In genomic region chr1:85746511-85746910, GRCm38 (mm10) we compare ENCODE assay signal across 16 mouse cellular contexts. TPM values are rescaled to one million over a fixed set of nuclear protein-coding genes. Genes with fewer than 3 reads are reported as not detected.
A peak's percentile ranks its signal among the peaks of the same experiment; 100 is the strongest.
DNase-seq lines count a peak whose midpoint lies in the region; ATAC-seq lines count a peak whose summit lies in the region.
"Had no signal": no experiment of that assay in that cellular context is flagged by ENCODE, and none has a peak within 500 bp of the region (broad histone marks: within the 10 kb centered on the region; RNA-seq: fewer than 3 reads in every experiment).

No protein-coding gene starts in this region.

- peak; percentile 54 for ATAC-seq in monocyte, adult 5-6 weeks (replicated peaks; ENCODE audit: insufficient number of reproducible peaks, low FRiP score, low TSS enrichment, poor library complexity, severe bottlenecking)
- no peak for ATAC-seq in erythroblast, adult 5-6 weeks (replicated peaks; ENCODE audit: low FRiP score, poor library complexity, severe bottlenecking)
- ATAC-seq: forebrain, embryonic 13.5 days; forebrain, embryonic 15.5 days; forebrain, postnatal 0 days had no signal

- DNase-seq in adrenal gland, postnatal 14 days: peak; percentile 18
- DNase-seq in adrenal gland, postnatal 36 days: no peak
- DNase-seq in fat pad, adult 2 months (ENCODE audit: extremely low read depth, low read depth, low spot score): peak; percentile 68
- DNase-seq in kidney, adult 8-10 months: no peak
- DNase-seq: adrenal gland, adult 2 months; adrenal gland, postnatal 25 days; cerebellum, adult 11-12 months; cerebellum, adult 2 months; cerebellum, adult 9-10 months; cerebellum, postnatal 10 days; cerebellum, postnatal 25 days; forebrain, postnatal 0 days had no signal

RNA-seq across cellular contexts. Expression of gene A630001G21Rik, which starts 31.9 kb away (rescaled TPM):
- total RNA-seq in adrenal gland, postnatal 14 days (2021): 0.59 and 3.8 TPM in 2 replicates
- total RNA-seq in adrenal gland, postnatal 36 days (2021): under 1 TPM; 0.56 to 0.86 TPM
- 106 to 140 TPM (median 120 TPM) in 3 replicates for total RNA-seq in monocyte, adult 5-6 weeks (2017)
- total RNA-seq in erythroblast, adult 5-6 weeks (2015; ENCODE audit: low replicate concordance): 11.0 and 14.2 TPM in 2 replicates
- 13.9 and 28.5 TPM in 2 replicates for total RNA-seq in erythroblast, adult 5-6 weeks (2017; ENCODE audit: low replicate concordance)

RNA-seq across cellular contexts. Expression of gene Cab39, which starts 46.7 kb away (rescaled TPM):
- 115 and 132 TPM in 2 replicates for total RNA-seq in adrenal gland, postnatal 14 days (2021)
- total RNA-seq in adrenal gland, postnatal 36 days (2021): 100 to 1,000 TPM; 115 to 138 TPM
- 211 to 234 TPM (median 220 TPM) in 3 replicates for total RNA-seq in monocyte, adult 5-6 weeks (2017)
- total RNA-seq in erythroblast, adult 5-6 weeks (2015; ENCODE audit: low replicate concordance): 24.6 and 26.3 TPM in 2 replicates
- total RNA-seq in erythroblast, adult 5-6 weeks (2017; ENCODE audit: low replicate concordance): 36.0 and 48.6 TPM in 2 replicates

Comparison
In these comparisons a context has a peak if more than half of its experiments do, and no peak if none do; other contexts are left out.
1. DNase-seq: peak in adrenal gland, postnatal 14 days (single experiment) and fat pad, adult 2 months (single experiment); none in adrenal gland, postnatal 36 days (0 of 2) and kidney, adult 8-10 months (0 of 2).